Mouse (Mus musculus) hindbrain, embryonic 16.5 days (tissue): ENCODE data around the gene Olfr459. TPM values are rescaled to one million over a fixed set of nuclear protein-coding genes. Genes with fewer than 3 reads are reported as not detected.

ENCODE experiments used
- ATAC-seq: fragments of 200-750 bp; cut with Nextera tagmentation; 2 replicates; pipeline ENCODE4 v1.8.0; 2017; ENCODE audit warnings: moderate TSS enrichment, moderate library complexity
- H3K27ac ChIP-seq: fragments of 300-500 bp; sonication (generic); 2 replicates; pipeline ENCODE4 v1.5.1; 2014; ENCODE audit warnings: low read depth, mild to moderate bottlenecking, control low read depth, low read length, moderate library complexity
- H3K27me3 ChIP-seq: fragments of 300-500 bp; sonication (generic); replicated peaks from 2 replicates; pipeline ENCODE4 v1.6.1; 2014; ENCODE audit warnings: low read length; ENCODE audit not compliant: control insufficient read depth, insufficient read depth
- H3K36me3 ChIP-seq: fragments of 300-500 bp; sonication (generic); 2 replicates; pipeline ENCODE4 v1.6.1; 2014; ENCODE audit warnings: mild to moderate bottlenecking, low read length, moderate library complexity, mixed read lengths; ENCODE audit not compliant: control insufficient read depth, insufficient read depth
- H3K4me1 ChIP-seq: fragments of 300-500 bp; sonication (generic); 2 replicates; pipeline ENCODE4 v1.6.1; 2014; ENCODE audit warnings: low read depth, low read length; ENCODE audit not compliant: control insufficient read depth, insufficient read depth
- H3K4me2 ChIP-seq: fragments of 300-500 bp; sonication (generic); 2 replicates; pipeline ENCODE4 v1.6.1; 2014; ENCODE audit warnings: mild to moderate bottlenecking, low read length, control low read depth, moderate library complexity
- H3K4me3 ChIP-seq: fragments of 300-500 bp; sonication (generic); 2 replicates; pipeline ENCODE4 v1.5.1; 2014; ENCODE audit warnings: mild to moderate bottlenecking, low read length, control low read depth, moderate library complexity
- H3K9ac ChIP-seq: fragments of 300-500 bp; sonication (generic); 2 replicates; pipeline ENCODE4 v1.6.1; 2014; ENCODE audit warnings: low read depth, mild to moderate bottlenecking, control low read depth, low read length, moderate library complexity
- H3K9me3 ChIP-seq: fragments of 300-500 bp; sonication (generic); 2 replicates; pipeline ENCODE4 v1.6.1; 2014; ENCODE audit warnings: mild to moderate bottlenecking, low read length, moderate library complexity; ENCODE audit not compliant: control insufficient read depth
- WGBS: fragments of 180-500 bp; shearing (Covaris S2); extraction: QIAGEN DNeasy Blood & Tissue Kit; methylation state at CpG from one replicate; pipeline ENCODE4 v1.1.7; 2014; 5-methylcytosine and 5-hydroxymethylcytosine counted together
- polyA plus RNA-seq: library from polyadenylated mRNA; unstranded; fragments of >200 nt; fragmentation: Nextera tagmentation; extraction: Ambion mirVana; gene quantifications from 2 replicates; pipeline ENCODE4 v1.2.1, GENCODE M21; 2015

Gene Olfr459
- not detected in 2 replicates for polyA plus RNA-seq

DNA sequence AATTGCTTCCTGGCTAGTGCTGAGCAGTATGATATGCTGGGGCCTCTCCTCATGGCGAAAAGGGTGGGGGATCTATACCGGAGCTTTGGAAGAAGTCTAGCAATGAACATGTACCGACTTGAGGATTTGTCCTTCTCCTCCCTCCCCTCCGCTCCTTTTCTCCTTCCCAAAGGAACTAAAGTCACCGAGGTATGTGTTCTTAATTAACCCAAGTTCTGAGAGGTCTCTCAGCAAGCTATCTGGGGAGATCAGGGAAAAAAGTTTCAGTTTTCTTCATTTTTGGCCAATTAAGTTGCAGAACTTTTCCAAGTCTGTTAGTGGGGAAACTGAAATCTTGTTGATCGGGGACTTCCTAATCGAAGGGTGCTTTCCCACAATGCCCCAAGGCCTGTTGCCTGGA lies at the start of gene Olfr459:
Gene Olfr459, minus strand, starts transcription at position 101 of the 400 bp plus-strand sequence.
- H3K27ac ChIP-seq = no peak within 1 kb of the TSS
- H3K4me1 ChIP-seq = no peaks in the 10 kb centered on the region
- 83% methylated on average over 7 of the region's 7 CpGs for WGBS
- ATAC-seq = no peak
- no peaks in the 10 kb centered on the region for H3K27me3 ChIP-seq
- H3K9ac ChIP-seq = no peak within 1 kb of the TSS
- H3K9me3 ChIP-seq = no peaks in the 10 kb centered on the region
- H3K36me3 ChIP-seq = no peaks in the 10 kb centered on the region
- no peak within 1 kb of the TSS for H3K4me2 ChIP-seq
- no peak within 1 kb of the TSS for H3K4me3 ChIP-seq

DNA sequence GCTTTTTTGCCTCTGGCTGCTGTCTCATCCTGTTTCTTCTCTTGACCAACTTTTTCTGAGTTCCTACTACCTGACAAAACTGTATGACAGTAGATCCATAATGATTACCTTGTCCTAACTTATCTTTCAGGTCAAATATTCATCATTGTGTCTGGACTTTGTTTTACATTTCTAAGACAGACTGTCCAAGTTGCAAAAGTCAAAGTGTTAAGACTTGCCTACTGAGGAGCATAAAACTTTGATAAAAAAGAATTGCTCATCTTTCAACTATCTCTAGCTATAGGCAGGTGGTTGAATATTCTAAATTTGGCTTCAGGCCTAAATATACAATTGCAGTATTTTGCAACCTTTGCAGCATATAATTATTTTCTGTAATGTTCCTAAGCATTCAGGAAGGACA lies 49.1 kb upstream of the Olfr459 start:
- H3K4me3 ChIP-seq = no peak overlapping the region
- no peaks in the 10 kb centered on the region for H3K36me3 ChIP-seq
- no peak overlapping the region for H3K4me2 ChIP-seq
- no peaks in the 10 kb centered on the region for H3K9me3 ChIP-seq
- H3K4me1 ChIP-seq = no peaks in the 10 kb centered on the region
- H3K9ac ChIP-seq = no peak overlapping the region
- no peaks in the 10 kb centered on the region for H3K27me3 ChIP-seq
- no peak overlapping the region for H3K27ac ChIP-seq
- ATAC-seq = no peak

DNA sequence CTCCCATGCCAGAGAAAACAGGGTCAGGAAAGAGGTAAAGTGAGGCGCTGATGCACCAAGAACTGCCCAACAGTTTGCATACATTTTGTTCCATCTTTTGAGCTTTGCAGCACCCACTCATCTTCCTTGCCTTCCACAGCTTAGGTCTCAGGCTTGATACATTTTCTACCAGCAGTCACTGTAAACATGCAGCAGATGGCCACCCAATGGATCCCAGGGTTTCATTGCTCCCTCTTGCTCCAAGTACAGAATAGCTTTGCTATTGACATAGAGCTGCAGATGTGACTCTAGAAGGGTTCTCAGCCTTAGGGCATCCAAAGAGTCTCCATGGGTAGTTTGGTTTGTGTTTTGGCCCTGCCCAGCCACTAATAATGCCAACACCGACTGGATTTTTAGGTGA lies 11.7 kb upstream of the Olfr459 start:
- no peaks in the 10 kb centered on the region for H3K4me1 ChIP-seq
- no peak overlapping the region for H3K9ac ChIP-seq
- H3K9me3 ChIP-seq = no peaks in the 10 kb centered on the region
- H3K36me3 ChIP-seq = no peaks in the 10 kb centered on the region
- no peaks in the 10 kb centered on the region for H3K27me3 ChIP-seq
- H3K4me3 ChIP-seq = no peak overlapping the region
- H3K27ac ChIP-seq = no peak overlapping the region
- no peak overlapping the region for H3K4me2 ChIP-seq
- 94% methylated on average over 2 of the region's 2 CpGs for WGBS
- ATAC-seq = no peak

DNA sequence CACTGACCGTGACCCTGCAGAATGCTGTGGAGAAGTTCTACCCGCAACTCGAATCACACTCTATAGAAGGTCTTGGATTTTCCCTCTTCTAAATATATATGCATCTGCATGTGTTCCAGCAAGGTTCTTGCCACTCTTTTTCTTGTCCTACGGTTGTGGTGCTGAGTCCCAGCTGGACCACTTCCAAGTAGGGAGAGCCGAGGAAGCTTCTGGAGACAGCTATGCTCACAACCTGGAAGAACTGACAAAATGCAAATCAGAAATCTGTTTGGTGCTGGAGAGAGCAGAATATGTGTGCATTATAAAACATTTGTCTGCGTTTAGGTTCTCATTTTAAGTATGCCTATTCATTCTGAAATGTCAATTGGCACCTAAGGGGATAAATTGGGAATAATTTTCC lies 744 bp upstream of the Olfr459 start:
- Histone ChIP-seq H3K27me3 (no peaks in the 10 kb centered on the region), H3K36me3 (no peaks in the 10 kb centered on the region), H3K4me1 (no peaks in the 10 kb centered on the region), H3K27ac (no peak overlapping the region), H3K9me3 (no peaks in the 10 kb centered on the region), H3K4me2 (no peak overlapping the region), H3K9ac (no peak overlapping the region), H3K4me3 (no peak overlapping the region)
- no peak for ATAC-seq
- 75% methylated on average over 6 of the region's 6 CpGs for WGBS

DNA sequence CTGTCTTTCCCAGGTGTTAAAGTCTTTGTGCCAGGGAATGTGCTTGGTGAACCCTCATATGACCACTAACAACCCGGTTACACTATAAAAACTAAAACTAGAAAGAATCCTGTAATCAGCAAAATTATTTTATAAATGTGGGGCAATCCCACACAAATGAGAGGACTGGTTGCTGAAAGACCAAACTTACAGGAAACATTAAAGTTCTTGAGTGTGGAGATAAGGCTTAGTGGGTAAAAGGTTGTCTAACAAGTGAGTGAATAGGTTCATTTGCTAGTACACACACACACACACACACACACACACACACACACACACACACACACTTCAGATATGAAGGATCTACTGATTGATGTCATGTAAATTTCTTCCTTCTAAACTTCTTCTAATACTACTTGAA lies 5.1 kb downstream of the Olfr459 start:
- H3K4me2 ChIP-seq = no peak overlapping the region
- H3K9me3 ChIP-seq = no peaks in the 10 kb centered on the region
- H3K4me3 ChIP-seq = no peak overlapping the region
- H3K27me3 ChIP-seq = no peaks in the 10 kb centered on the region
- ATAC-seq = no peak
- 92% methylated on average over 1 of the region's 1 CpGs for WGBS
- no peaks in the 10 kb centered on the region for H3K36me3 ChIP-seq
- H3K27ac ChIP-seq = no peak overlapping the region
- no peaks in the 10 kb centered on the region for H3K4me1 ChIP-seq
- no peak overlapping the region for H3K9ac ChIP-seq

DNA sequence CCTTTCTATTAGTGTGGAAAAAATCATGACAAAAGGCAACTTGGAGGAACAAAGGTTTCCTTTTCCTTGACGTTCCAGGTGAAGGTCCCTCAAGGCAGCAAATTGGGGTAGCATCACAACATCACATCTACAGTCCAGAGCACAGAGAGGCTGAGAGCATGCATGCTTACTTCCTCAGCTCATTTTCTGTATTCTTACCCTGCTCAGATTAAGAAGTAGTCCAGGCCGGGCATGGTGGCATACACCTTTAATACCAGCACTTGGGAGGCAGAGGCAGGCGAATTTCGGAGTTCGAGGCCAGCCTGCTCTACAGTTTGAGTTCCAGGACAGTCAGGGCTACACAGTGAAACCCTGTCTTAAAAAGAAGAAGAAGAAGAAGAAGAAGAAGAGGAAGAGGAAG lies 10.7 kb downstream of the Olfr459 start:
- Histone ChIP-seq H3K9me3 (no peaks in the 10 kb centered on the region), H3K4me3 (no peak overlapping the region), H3K36me3 (no peaks in the 10 kb centered on the region), H3K9ac (no peak overlapping the region), H3K4me2 (no peak overlapping the region), H3K4me1 (no peaks in the 10 kb centered on the region), H3K27me3 (no peaks in the 10 kb centered on the region), H3K27ac (no peak overlapping the region)
- WGBS = 92% methylated on average over 5 of the region's 5 CpGs
- ATAC-seq = no peak

DNA sequence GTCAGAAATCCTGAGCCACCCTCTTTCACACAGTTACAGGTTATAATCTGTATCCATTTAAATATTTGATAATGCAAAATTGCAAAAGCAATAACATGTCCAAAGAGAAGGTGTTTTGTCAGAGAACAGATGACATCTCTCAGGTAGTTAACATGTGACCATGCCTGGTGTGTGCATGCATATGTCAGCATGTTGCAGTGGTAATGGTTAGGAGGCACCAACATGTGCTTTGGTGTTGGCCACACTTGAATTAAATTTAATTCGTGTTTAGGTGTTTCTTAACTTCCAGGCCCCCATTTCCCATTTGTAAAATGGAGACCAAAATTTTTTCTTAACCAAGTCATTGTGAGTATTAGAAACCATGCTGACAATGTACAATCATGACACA lies 12.6 kb downstream of the Olfr459 start:
- WGBS = 67% methylated on average over 1 of the region's 1 CpGs
- Histone ChIP-seq H3K9me3 (no peaks in the 10 kb centered on the region), H3K27ac (no peak overlapping the region), H3K36me3 (no peaks in the 10 kb centered on the region), H3K4me3 (no peak overlapping the region), H3K27me3 (no peaks in the 10 kb centered on the region), H3K4me1 (no peaks in the 10 kb centered on the region), H3K4me2 (no peak overlapping the region), H3K9ac (no peak overlapping the region)
- ATAC-seq = no peak

DNA sequence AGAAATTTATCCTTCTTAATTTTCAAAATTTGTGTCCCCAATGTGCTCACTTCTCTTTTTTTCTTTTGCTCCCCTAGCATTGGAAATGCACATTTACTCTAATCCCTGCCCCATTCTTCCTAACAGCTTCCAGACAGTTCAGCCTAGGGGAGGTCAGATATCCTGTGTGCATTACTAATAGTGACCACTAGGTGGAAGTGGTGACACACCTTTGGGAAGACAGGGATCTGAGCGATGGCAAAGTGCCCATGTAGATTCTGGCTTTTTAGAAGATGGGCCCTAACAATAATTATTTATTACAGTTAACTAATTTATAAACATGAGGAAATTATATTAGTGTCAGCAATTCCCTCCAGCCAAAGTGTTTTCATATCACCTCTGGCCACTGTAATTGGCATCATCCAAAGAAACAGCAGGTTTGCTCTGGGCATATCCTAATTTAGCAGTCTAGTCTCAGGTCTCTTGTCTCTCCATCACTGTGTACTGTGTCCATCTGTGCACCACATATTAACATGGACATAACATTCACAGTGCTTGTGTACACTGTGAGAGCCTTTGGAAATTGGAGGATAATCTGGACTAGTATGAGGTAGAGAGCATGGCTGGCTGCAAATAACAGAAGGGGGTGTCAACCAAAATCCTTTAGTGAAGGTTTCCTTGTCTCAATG lies 13.1 kb downstream of the Olfr459 start:
- Histone ChIP-seq H3K27me3 (no peaks in the 10 kb centered on the region), H3K4me2 (no peak overlapping the region), H3K27ac (no peak overlapping the region), H3K36me3 (no peaks in the 10 kb centered on the region), H3K4me1 (no peaks in the 10 kb centered on the region), H3K4me3 (no peak overlapping the region), H3K9ac (no peak overlapping the region), H3K9me3 (no peaks in the 10 kb centered on the region)
- 0% methylated on average over 1 of the region's 1 CpGs for WGBS
- ATAC-seq = peak; percentile 94

DNA sequence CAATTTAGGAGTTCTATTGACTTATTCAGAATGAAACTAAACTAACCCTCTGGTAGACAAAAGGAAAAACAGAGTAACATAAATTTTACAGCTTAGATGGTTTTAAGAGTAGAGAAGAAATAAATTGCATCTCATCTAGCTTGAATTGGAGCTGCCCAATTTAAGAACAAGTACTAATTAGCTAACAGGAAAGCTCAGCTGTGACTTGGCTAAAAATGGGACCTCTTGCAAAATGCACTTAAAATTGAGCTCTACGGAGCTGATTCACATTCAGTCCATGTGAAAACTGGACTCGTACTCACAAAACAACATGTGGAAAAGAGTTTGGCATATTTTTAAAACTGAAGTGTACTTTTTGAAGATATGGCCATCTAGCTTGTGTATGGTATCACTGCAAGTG lies 15.4 kb downstream of the Olfr459 start:
- Histone ChIP-seq H3K9ac (no peak overlapping the region), H3K9me3 (no peaks in the 10 kb centered on the region), H3K4me1 (no peaks in the 10 kb centered on the region), H3K27me3 (no peaks in the 10 kb centered on the region), H3K27ac (no peak overlapping the region), H3K36me3 (no peaks in the 10 kb centered on the region), H3K4me3 (no peak overlapping the region), H3K4me2 (no peak overlapping the region)
- WGBS = 82% methylated on average over 2 of the region's 2 CpGs
- no peak for ATAC-seq

DNA sequence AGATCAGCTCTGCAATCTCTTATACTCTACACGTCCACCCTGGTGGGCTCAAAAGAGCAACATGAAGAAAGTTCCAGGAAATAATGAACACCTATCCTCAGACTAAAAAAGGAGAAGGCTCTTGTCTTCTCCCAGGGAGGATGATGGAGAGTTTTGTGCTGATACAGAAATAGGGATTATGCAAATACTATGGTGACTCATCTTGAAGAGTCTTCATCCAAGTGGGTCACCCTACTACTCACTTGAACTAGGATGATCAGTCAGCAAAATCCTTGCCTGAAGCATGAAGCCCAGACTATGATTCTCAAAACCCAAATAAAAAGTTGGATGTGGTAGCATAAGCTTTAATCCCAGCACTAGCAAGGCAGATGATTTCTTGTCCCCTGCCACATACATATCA lies 16.6 kb downstream of the Olfr459 start:
- Histone ChIP-seq H3K4me2 (no peak overlapping the region), H3K27ac (no peak overlapping the region), H3K9me3 (no peaks in the 10 kb centered on the region), H3K9ac (no peak overlapping the region), H3K27me3 (no peaks in the 10 kb centered on the region), H3K36me3 (no peaks in the 10 kb centered on the region), H3K4me3 (no peak overlapping the region), H3K4me1 (no peaks in the 10 kb centered on the region)
- 88% methylated on average over 1 of the region's 1 CpGs for WGBS
- ATAC-seq = no peak
